Mouse (Mus musculus) erythroblast, embryonic 14.5 days (primary cell): ENCODE measurements around the gene Msi2. TPM values are rescaled to one million over a fixed set of nuclear protein-coding genes. Genes with fewer than 3 reads are reported as not detected.

Experiments
- H3K27me3 ChIP-seq: 2 replicates; pipeline ENCODE4 v1.6.1; 2012; ENCODE audit warnings: inconsistent platforms; ENCODE audit not compliant: control insufficient read depth
- H3K36me3 ChIP-seq: 2 replicates; pipeline ENCODE4 v1.6.1; 2012; ENCODE audit warnings: mild to moderate bottlenecking, inconsistent platforms; ENCODE audit not compliant: control insufficient read depth
- H3K4me1 ChIP-seq: 2 replicates; pipeline ENCODE4 v1.6.1; 2012; ENCODE audit warnings: inconsistent platforms; ENCODE audit not compliant: control insufficient read depth
- H3K4me3 ChIP-seq: replicated peaks from 2 replicates; pipeline ENCODE3; 2012; ENCODE audit warnings: moderate library complexity, mild to moderate bottlenecking, inconsistent platforms
- H3K9me3 ChIP-seq: 2 replicates; pipeline ENCODE4 v1.6.1; 2012; ENCODE audit warnings: low read length, inconsistent platforms, mixed read lengths; ENCODE audit not compliant: control insufficient read depth
- GATA1 ChIP-seq: IDR thresholded peaks from 2 replicates; pipeline ENCODE4 v1.6.1; 2012; ENCODE audit warnings: low read length, inconsistent platforms, mixed read lengths
- TAL1 ChIP-seq: IDR thresholded peaks from 3 replicates; pipeline ENCODE4 v1.6.1; 2012; ENCODE audit warnings: low read length, inconsistent platforms, mixed read lengths
- polyA plus RNA-seq: library from polyadenylated mRNA; stranded (reverse); fragments of >175 nt; gene quantifications from 2 replicates; pipeline ENCODE4 v1.2.3, GENCODE M21; 2012

The Msi2 gene
- polyA plus RNA-seq, 1 experiment: 0.45 TPM

GRCm38 (mm10) chr11:88315393-88315792 is 402.9 kb downstream of the Msi2 start:
- Histone ChIP-seq H3K9me3 (no peaks in the 10 kb centered on the region), H3K27me3 (no peaks in the 10 kb centered on the region; the same call in 1 of the 2 replicates), H3K4me1 (no peaks in the 10 kb centered on the region), H3K36me3 (no peaks in the 10 kb centered on the region), H3K4me3 (no peak overlapping the region)
- TF ChIP-seq GATA1 (no peak), TAL1 (no peak)

DNA sequence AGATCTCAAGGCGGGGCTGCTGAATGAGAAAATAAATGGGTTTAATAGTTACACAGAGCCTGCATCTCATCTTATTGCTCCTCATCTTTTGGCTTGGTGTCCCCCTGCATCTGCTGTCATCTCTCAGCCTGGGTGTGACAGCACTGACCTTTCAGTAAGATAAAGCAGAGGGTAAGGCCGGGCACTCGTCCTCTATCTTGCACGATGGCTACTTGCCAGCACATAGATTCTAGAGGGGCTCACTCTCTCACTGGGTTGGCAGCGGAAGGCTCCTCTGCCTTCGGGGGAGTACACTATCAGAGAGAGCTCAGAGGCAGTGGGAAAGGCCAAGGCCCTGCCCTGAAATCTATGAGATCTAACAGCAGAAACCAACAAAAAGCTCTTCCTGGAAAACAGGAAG is 403.8 kb downstream of the Msi2 start:
- H3K27me3 ChIP-seq: no peaks in the 10 kb centered on the region; the same call in 1 of the 2 replicates
- no peak for TF ChIP-seq GATA1
- TF ChIP-seq TAL1: no peak
- H3K9me3 ChIP-seq: no peaks in the 10 kb centered on the region
- no peaks in the 10 kb centered on the region for H3K36me3 ChIP-seq
- H3K4me1 ChIP-seq: no peaks in the 10 kb centered on the region
- H3K4me3 ChIP-seq: no peak overlapping the region

- Histone ChIP-seq H3K4me3 (no peak overlapping the region), H3K27me3 (no peaks in the 10 kb centered on the region; the same call in 1 of the 2 replicates), H3K36me3 (no peaks in the 10 kb centered on the region), H3K9me3 (no peaks in the 10 kb centered on the region), H3K4me1 (no peaks in the 10 kb centered on the region)
- TF ChIP-seq TAL1 (no peak), GATA1 (no peak)
These were observed 404.8 kb downstream of the Msi2 start for GRCm38 (mm10) chr11:88313512-88313911.

GRCm38 (mm10) chr11:88311606-88312005 is 406.7 kb downstream of the Msi2 start:
- Histone ChIP-seq H3K36me3 (no peaks in the 10 kb centered on the region), H3K4me1 (peaks cover 3% of the 10 kb centered on the region), H3K9me3 (no peaks in the 10 kb centered on the region), H3K27me3 (no peaks in the 10 kb centered on the region; the same call in 1 of the 2 replicates), H3K4me3 (no peak overlapping the region)
- no peak for TF ChIP-seq TAL1
- TF ChIP-seq GATA1: no peak

DNA sequence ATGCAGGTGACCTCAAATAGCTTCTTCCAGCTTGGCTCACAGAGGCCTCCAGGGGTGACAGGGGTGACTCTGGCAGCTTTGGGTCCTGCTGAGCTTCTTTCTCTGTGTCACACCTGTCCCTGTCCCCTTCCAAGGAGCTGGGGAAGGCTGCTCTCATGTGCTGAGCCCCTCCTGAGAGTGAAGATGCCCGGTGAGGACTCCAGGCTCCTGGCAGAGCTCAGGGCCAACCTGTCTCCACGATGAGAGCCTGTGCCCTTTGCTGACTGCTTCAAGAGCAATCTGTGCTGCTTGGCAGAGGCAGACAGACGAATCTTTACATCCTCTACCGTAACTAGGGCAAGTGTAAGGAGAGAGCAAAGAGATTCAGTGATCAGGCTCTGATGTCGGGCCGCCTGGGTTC is 407.5 kb downstream of the Msi2 start:
- Histone ChIP-seq H3K4me1 (peaks cover 3% of the 10 kb centered on the region), H3K4me3 (no peak overlapping the region), H3K27me3 (no peaks in the 10 kb centered on the region; the same call in 1 of the 2 replicates)

GRCm38 (mm10) chr11:88309059-88309700 is 409.1 kb downstream of the Msi2 start:
- Histone ChIP-seq H3K4me1 (peaks cover 3% of the 10 kb centered on the region), H3K36me3 (no peaks in the 10 kb centered on the region), H3K4me3 (no peak overlapping the region), H3K27me3 (no peaks in the 10 kb centered on the region; the same call in 1 of the 2 replicates), H3K9me3 (no peaks in the 10 kb centered on the region)
- TF ChIP-seq TAL1 (no peak), GATA1 (no peak)

More for the DNA sequence above, 407.5 kb downstream of the Msi2 start:
- H3K36me3 ChIP-seq: no peaks in the 10 kb centered on the region
- TF ChIP-seq GATA1: no peak
- no peak for TF ChIP-seq TAL1
- no peaks in the 10 kb centered on the region for H3K9me3 ChIP-seq

DNA sequence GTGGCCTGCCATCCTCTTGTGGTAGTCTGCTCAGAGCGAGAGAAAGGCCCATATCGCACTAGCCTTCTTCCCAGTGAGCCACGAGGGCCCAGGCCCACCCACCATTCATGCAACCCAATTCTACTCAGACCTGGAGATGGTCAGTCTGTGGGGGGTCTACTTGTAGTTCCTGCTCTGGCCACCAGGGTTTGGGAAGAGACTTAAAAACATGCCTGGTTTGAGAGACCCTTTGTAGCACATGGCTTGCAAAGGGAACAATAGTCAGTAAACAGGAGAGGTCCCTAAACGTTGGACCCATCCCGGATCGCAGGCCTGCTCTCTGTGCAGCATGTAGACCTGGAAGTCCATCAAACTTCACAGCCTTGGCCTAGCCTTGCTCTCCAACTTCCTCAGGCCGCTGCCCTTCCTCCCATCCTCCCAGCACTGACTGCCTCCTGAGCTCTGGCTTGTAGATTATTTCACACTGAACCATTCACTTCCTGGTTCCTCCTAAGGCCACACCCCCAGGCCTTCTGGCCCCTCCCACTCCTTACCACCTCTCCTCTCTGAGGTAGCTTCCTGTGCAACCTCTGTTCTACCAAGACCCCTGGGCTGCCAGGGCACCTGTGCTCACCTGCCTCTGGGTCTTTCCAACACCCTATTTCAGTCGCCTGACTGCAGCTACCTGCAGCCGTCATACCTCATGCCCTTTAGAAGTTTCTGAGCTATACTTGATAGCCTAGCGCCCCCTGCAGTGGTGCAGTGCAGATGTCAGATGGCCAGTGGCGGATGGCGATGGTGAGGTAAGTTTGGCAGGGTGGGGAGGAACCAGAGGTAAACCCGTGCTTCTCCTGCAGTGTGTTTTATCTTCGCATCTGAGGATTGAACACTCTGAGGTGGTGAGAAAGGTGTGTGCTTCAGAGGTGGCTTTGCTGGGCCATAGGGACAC is 410.4 kb downstream of the Msi2 start:
- H3K27me3 ChIP-seq: no peaks in the 10 kb centered on the region
- no peak overlapping the region for H3K4me3 ChIP-seq
- no peaks in the 10 kb centered on the region for H3K36me3 ChIP-seq
- peaks cover 3% of the 10 kb centered on the region for H3K4me1 ChIP-seq
- no peaks in the 10 kb centered on the region for H3K9me3 ChIP-seq
- TF ChIP-seq GATA1: no peak
- TF ChIP-seq TAL1: no peak

GRCm38 (mm10) chr11:88305759-88306158 is 412.6 kb downstream of the Msi2 start:
- Histone ChIP-seq H3K27me3 (no peaks in the 10 kb centered on the region), H3K4me3 (no peak overlapping the region), H3K4me1 (peaks cover 3% of the 10 kb centered on the region), H3K36me3 (no peaks in the 10 kb centered on the region), H3K9me3 (no peaks in the 10 kb centered on the region)
- TF ChIP-seq GATA1 (no peak), TAL1 (no peak)

DNA sequence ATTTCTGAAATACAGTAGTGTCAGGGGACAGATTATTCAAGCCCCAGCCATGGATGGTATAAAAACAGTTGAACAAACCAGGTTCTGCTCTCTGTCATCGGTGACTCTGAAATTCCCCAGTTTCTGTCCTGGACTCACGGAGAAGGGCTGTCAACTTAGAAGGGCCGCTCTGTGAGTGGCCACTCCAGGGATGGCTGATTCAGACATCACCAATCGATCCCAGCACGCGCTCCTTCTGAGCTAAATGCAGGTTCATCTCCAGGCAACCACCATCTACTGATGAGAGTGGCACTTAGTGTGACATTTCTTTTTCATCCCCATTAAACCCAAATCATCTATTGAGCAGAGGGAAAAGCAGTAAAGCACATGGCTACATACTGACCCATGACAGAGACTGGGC is 416.7 kb downstream of the Msi2 start:
- no peaks in the 10 kb centered on the region for H3K27me3 ChIP-seq
- H3K36me3 ChIP-seq: no peaks in the 10 kb centered on the region
- no peak overlapping the region for H3K4me3 ChIP-seq
- TF ChIP-seq TAL1 (no peak), GATA1 (no peak)
- no peaks in the 10 kb centered on the region for H3K4me1 ChIP-seq
- H3K9me3 ChIP-seq: no peaks in the 10 kb centered on the region
